Mouse (Mus musculus): ENCODE data around the gene Lix1. TPM values are rescaled to one million over a fixed set of nuclear protein-coding genes. Genes with fewer than 3 reads are reported as not detected.

The Lix1 gene
- polyA plus RNA-seq, 2 experiments: 0.14 to 0.16 TPM

DNA sequence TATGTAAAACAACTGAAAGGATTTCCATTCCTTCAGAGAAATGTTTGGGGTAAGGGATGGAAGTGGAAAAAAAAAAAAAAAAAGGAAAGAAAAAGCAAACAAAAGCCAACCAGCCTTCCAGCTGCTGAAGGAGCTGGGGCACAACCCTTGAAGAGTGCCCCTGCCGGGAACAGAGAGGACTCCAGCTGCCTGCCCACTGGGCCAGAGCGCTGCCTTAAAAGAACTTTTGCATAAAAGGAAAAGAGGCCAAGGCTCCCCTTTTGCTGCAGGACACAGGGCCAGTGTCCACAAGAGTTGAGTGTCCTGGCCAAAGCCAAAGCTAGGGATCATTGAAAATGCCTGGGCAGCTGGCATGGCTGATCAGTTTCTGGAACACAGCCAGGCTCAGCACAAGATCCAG, 7.1 kb downstream of the Lix1 start:
- Histone ChIP-seq H3K4me1 (replicated peaks; ENCODE audit: control insufficient read depth in 2 of 2, insufficient read depth in 2 of 2, low read length in 1 of 2) (no peaks in the 10 kb centered on the region), H3K36me3 (replicated peaks; ENCODE audit: control insufficient read depth, insufficient read depth, low read depth) (no peaks in the 10 kb centered on the region), H3K27me3 (ENCODE audit: control insufficient read depth, insufficient read depth, low read length) (no peaks in the 10 kb centered on the region), H3K4me3 (ENCODE audit: insufficient read depth in 1 of 2, low read depth in 2 of 2, low read length in 2 of 2) (no peak overlapping the region), H3K4me2 (ENCODE audit: low read depth) (no peak overlapping the region), H3K9me3 (ENCODE audit: control insufficient read depth, low read length) (no peaks in the 10 kb centered on the region), H3K27ac (no peak overlapping the region), H3K9ac (replicated peaks) (no peak overlapping the region)
- TF ChIP-seq EP300 (IDR thresholded peaks at IDR 0.05; ENCODE audit: low read depth): no peak
- no peak for TF ChIP-seq CTCF (IDR thresholded peaks at IDR 0.05; ENCODE audit: low read depth)
- 38% methylated on average over 2 of the region's 2 CpGs for WGBS (ENCODE audit: insufficient replicate concordance)
- DNase-seq (ENCODE audit: low read depth in 3 of 3, low spot score in 3 of 3) (no peak), ATAC-seq (ENCODE audit: insufficient read depth) (no peak)

DNA sequence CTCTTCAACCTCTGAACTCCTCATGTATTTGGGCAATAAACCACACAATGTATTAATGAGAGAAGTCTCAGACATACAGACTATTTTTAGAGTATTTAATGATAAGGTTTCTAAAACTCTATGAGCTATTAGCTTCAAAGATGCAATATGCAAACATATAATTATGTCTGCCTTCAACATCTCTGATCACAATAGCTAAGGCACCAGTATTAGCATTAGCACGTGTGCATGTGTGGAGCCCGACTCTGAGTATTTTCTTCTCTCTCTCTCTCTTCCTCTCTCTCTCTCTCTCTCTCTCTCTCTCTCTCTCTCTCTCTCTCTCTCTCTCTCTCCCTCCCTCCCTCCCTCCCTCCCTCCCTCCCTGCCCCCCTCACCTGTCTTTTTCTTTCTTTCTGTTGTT, 9.0 kb downstream of the Lix1 start:
- Histone ChIP-seq H3K4me3 (ENCODE audit: insufficient read depth in 1 of 2, low read depth in 2 of 2, low read length in 2 of 2) (no peak overlapping the region), H3K27ac (no peak overlapping the region), H3K36me3 (replicated peaks; ENCODE audit: control insufficient read depth, insufficient read depth, low read depth) (no peaks in the 10 kb centered on the region), H3K9me3 (ENCODE audit: control insufficient read depth, low read length) (no peaks in the 10 kb centered on the region), H3K4me2 (ENCODE audit: low read depth) (no peak overlapping the region), H3K4me1 (replicated peaks; ENCODE audit: control insufficient read depth in 2 of 2, insufficient read depth in 2 of 2, low read length in 1 of 2) (no peaks in the 10 kb centered on the region), H3K9ac (replicated peaks) (no peak overlapping the region), H3K27me3 (ENCODE audit: control insufficient read depth, insufficient read depth, low read length) (no peaks in the 10 kb centered on the region)
- ATAC-seq (ENCODE audit: insufficient read depth): no peak
- no peak for DNase-seq (ENCODE audit: low read depth in 3 of 3, low spot score in 3 of 3)
- no peak for TF ChIP-seq CTCF (IDR thresholded peaks at IDR 0.05; ENCODE audit: low read depth)
- no peak for TF ChIP-seq EP300 (IDR thresholded peaks at IDR 0.05; ENCODE audit: low read depth)
- 56% methylated on average over 2 of the region's 2 CpGs for WGBS (ENCODE audit: insufficient replicate concordance)

DNA sequence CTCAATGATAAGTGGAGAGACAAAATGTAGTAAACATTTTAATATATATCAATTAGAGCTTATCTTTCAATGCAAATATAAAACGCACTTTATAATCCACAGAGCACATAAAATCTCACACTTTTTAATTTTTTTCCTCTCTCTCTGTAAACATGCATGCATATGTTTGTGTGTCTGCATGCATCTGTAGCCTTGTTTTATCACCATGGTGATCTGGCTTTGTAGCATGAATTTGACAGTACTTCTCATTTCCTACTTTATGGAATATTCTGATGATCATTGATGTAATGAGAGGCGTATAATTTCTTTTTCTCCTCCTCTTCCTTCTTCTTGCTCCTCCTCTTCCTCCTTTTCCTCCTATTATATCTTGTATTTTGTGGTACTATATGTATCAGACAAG, 9.7 kb downstream of the Lix1 start:
- WGBS (ENCODE audit: insufficient replicate concordance): 62% methylated on average over 2 of the region's 2 CpGs
- no peak for ATAC-seq (ENCODE audit: insufficient read depth)
- TF ChIP-seq EP300 (IDR thresholded peaks at IDR 0.05; ENCODE audit: low read depth) (no peak), CTCF (IDR thresholded peaks at IDR 0.05; ENCODE audit: low read depth) (no peak)

DNA sequence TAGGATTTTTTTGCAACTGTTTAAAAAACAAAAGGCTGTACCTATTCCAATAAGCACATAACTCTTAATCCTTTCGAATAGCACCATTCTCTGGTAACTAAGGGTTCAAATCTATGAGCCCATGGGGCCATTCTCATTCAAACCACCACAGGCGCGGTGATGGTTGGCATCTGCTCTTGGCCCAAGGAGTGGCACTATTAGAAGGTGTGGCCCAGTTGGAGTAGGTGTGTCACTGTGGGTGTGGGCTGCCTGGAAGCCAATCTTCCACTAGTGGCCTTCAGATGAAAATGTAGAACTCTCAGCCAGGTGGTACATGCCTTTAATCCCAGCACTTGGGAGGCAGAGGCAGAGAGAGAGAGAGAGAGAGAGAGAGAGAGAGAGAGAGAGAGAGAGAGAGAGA, 11.7 kb downstream of the Lix1 start:
- H3K36me3 ChIP-seq (replicated peaks; ENCODE audit: control insufficient read depth, insufficient read depth, low read depth): no peaks in the 10 kb centered on the region
- no peaks in the 10 kb centered on the region for H3K9me3 ChIP-seq (ENCODE audit: control insufficient read depth, low read length)
- H3K4me1 ChIP-seq (replicated peaks; ENCODE audit: control insufficient read depth in 2 of 2, insufficient read depth in 2 of 2, low read length in 1 of 2): no peaks in the 10 kb centered on the region
- ATAC-seq (ENCODE audit: insufficient read depth): no peak
- H3K9ac ChIP-seq (replicated peaks): no peak overlapping the region
- TF ChIP-seq EP300 (IDR thresholded peaks at IDR 0.05; ENCODE audit: low read depth): no peak
- TF ChIP-seq CTCF (IDR thresholded peaks at IDR 0.05; ENCODE audit: low read depth): no peak
- 67% methylated on average over 3 of the region's 3 CpGs for WGBS (ENCODE audit: insufficient replicate concordance)
- H3K27me3 ChIP-seq (ENCODE audit: control insufficient read depth, insufficient read depth, low read length): no peaks in the 10 kb centered on the region
- no peak overlapping the region for H3K27ac ChIP-seq
- no peak for DNase-seq (ENCODE audit: low read depth in 3 of 3, low spot score in 3 of 3)
- H3K4me3 ChIP-seq (ENCODE audit: insufficient read depth in 1 of 2, low read depth in 2 of 2, low read length in 2 of 2): no peak overlapping the region
- H3K4me2 ChIP-seq (ENCODE audit: low read depth): no peak overlapping the region

More for the DNA sequence above, 9.7 kb downstream of the Lix1 start:
- Histone ChIP-seq H3K9ac (replicated peaks) (no peak overlapping the region), H3K4me3 (ENCODE audit: insufficient read depth in 1 of 2, low read depth in 2 of 2, low read length in 2 of 2) (no peak overlapping the region), H3K36me3 (replicated peaks; ENCODE audit: control insufficient read depth, insufficient read depth, low read depth) (no peaks in the 10 kb centered on the region), H3K4me1 (replicated peaks; ENCODE audit: control insufficient read depth in 2 of 2, insufficient read depth in 2 of 2, low read length in 1 of 2) (no peaks in the 10 kb centered on the region), H3K4me2 (ENCODE audit: low read depth) (no peak overlapping the region), H3K27me3 (ENCODE audit: control insufficient read depth, insufficient read depth, low read length) (no peaks in the 10 kb centered on the region), H3K27ac (no peak overlapping the region), H3K9me3 (ENCODE audit: control insufficient read depth, low read length) (no peaks in the 10 kb centered on the region)
- no peak for DNase-seq (ENCODE audit: low read depth in 3 of 3, low spot score in 3 of 3)

- H3K9me3 ChIP-seq (ENCODE audit: control insufficient read depth, low read length): no peaks in the 10 kb centered on the region
- ATAC-seq (ENCODE audit: insufficient read depth) (no peak), DNase-seq (ENCODE audit: low read depth in 3 of 3, low spot score in 3 of 3) (no peak)
- H3K4me3 ChIP-seq (ENCODE audit: insufficient read depth in 1 of 2, low read depth in 2 of 2, low read length in 2 of 2): no peak overlapping the region
- 29% methylated on average over 4 of the region's 4 CpGs for WGBS (ENCODE audit: insufficient replicate concordance)
- TF ChIP-seq CTCF (IDR thresholded peaks at IDR 0.05; ENCODE audit: low read depth) (no peak), EP300 (IDR thresholded peaks at IDR 0.05; ENCODE audit: low read depth) (no peak)
- H3K9ac ChIP-seq (replicated peaks): no peak overlapping the region
- no peak overlapping the region for H3K27ac ChIP-seq
- H3K36me3 ChIP-seq (replicated peaks; ENCODE audit: control insufficient read depth, insufficient read depth, low read depth): no peaks in the 10 kb centered on the region
- no peaks in the 10 kb centered on the region for H3K27me3 ChIP-seq (ENCODE audit: control insufficient read depth, insufficient read depth, low read length)
- H3K4me2 ChIP-seq (ENCODE audit: low read depth): no peak overlapping the region
- H3K4me1 ChIP-seq (replicated peaks; ENCODE audit: control insufficient read depth in 2 of 2, insufficient read depth in 2 of 2, low read length in 1 of 2): no peaks in the 10 kb centered on the region
Observed at GRCm38 (mm10) chr17:17424609-17425307, 22.3 kb downstream of the Lix1 start.

Data from liver, embryonic 14.5 days (tissue).